Mouse (Mus musculus): ENCODE measurements around the gene Naip6.
"Not testable (repeated sequence)": the region's sequence is repeated elsewhere in the genome, so short reads cannot be mapped to it uniquely, and the experiment has no call there.

Gene Naip6

GRCm38 (mm10) chr13:100317256-100317893, at the start of gene Naip6:
Gene Naip6, minus strand, starts transcription at chr13:100317674.
- DNase-seq (ENCODE audit: low spot score), result not testable (repeated sequence)

- DNase-seq (ENCODE audit: low spot score), result not testable (repeated sequence)
Observed at GRCm38 (mm10) chr13:100352315-100352714, 34.8 kb upstream of the Naip6 start.

DNA sequence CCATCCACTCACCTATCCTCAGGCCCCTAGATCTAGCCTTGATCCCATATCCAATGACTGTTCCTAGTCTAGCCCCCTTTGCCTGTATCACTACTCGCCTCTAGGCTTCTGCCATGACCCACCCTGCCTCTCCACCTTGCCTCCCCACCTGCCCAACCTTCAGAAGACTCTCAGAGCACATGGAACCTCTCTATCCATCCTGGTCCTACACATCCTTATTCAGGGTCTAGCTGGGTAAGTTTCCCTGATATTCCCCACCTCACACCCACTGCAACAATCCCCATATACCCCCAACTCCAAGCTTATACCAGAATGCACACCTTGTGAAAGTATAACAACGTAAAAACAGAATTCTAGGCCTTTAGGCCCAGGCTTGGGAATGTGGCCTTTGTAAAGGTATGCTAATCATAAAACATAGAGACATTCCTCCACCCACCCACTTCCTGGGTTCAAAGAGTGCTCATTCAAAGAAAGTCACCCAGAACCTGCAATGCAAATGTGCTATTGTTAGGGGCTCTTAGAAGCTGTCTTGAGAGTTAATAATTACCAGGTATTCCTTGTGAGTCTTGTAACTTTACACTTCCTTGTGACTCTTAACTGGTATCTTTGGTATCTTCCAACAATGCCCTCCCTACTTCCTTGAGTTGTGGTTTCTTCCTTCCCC, 32.2 kb upstream of the Naip6 start:
- DNase-seq (ENCODE audit: low spot score), result not testable (repeated sequence)

DNA sequence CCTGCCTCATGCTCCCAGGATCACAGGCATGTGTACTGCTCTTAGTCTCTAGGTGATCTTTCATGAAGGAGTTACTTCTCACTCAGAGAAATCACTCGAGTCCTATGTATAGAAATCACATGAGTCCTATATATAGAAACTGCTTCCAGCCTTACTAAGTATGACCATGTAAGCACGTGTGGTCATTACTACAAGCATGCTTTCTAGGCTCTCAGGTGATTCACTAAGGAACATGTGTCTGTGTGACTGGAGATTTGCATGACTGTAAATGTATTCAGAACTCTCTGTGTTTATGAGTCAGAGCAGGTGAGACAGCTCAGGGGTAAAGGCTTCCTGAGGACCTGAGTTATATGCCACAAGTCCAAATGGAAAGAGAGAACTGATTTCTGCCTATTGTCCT, 24.3 kb upstream of the Naip6 start:
- DNase-seq (ENCODE audit: low spot score), result no peak

DNA sequence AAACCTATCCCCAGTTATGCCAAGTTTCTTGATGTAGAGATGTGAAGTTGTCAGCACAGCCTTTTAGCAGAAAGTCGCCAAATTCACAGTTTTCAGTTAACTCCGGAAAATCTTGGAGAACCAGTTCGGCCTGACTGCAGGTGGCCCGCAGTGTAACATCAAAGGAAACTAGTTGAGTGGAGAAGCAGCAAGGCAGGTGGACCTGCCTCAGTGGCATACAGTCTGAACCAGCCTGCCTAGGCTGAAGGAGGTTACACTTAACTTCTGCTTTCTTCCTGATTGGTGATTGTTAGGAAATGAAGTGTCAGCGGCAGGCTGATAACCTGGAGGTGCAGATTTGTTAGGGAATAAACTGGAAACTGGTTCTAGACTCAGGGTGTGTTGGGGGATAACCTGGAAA, 14.3 kb upstream of the Naip6 start:
- not testable (repeated sequence) for DNase-seq (ENCODE audit: low spot score)

DNA sequence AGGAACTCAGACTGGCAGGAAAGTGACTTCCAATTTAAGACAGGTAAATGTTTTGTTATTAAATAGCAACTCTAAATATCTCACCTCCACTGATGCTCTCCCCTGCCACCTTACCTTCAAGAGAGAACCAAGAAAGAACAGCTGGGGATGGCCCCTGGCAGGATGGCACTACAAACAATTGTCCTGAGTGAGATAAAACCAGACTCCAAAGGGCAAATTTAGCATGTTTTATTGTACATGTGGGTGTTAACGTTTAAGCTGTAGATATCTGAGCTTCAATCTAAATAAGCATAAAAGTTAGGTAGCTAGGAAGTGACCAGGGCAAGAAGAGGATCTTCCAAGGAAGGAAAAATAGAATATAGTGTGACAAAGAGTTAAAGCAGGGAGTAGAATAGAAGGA, 11.4 kb upstream of the Naip6 start:
- not testable (repeated sequence) for DNase-seq (ENCODE audit: low spot score)

GRCm38 (mm10) chr13:100328029-100328428, 10.6 kb upstream of the Naip6 start:
- DNase-seq (ENCODE audit: low spot score), result not testable (repeated sequence)

DNA sequence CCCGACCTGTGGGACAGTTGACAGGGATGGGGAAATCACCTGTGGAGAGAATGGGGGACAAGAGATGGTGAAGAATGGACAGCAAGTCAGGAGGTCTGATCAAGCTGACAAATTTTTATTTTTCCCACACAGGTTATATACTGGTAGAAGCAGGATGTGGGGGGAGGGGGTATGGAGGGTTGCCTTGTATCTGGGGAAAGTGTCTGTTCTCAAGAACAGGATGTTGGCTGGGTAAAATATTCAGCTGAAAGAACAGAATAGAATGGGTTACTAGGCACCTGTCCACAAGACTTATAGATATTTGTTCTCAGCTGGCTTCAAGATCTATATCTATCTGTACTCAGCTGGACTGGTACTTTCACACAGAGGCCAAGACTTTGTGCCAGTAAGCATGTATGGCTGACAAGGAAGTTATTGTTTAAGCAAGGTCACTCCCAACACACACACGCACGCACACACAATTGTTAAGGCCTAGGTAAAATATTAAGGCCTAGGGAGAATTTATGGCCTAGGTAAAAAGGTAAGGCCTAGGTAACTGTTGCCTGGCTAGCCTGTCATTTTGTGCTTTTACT, 4.9 kb upstream of the Naip6 start:
- not testable (repeated sequence) for DNase-seq (ENCODE audit: low spot score)

DNA sequence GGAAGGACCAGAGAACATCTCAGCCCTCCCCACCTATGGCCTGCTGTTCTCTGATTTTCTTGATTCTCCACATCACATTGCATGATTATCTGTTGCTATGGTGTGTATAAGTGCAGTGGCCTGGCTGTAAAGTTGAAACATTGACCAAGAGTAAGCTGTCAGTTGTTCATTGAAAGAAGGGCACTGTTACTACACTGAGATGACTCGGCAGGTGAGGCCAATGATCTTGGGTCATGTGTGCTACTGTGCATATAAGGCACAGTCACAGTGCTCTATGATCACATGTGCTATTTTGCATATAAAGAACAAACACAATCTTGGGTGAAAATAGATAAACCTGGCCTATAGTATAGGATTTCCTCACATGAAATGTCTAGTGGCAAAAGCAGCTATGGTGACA, 32.9 kb downstream of the Naip6 start:
- no peak for DNase-seq (ENCODE audit: low spot score)

GRCm38 (mm10) chr13:100271474-100272132, 45.9 kb downstream of the Naip6 start:
- not testable (repeated sequence) for DNase-seq (ENCODE audit: low spot score)

DNA sequence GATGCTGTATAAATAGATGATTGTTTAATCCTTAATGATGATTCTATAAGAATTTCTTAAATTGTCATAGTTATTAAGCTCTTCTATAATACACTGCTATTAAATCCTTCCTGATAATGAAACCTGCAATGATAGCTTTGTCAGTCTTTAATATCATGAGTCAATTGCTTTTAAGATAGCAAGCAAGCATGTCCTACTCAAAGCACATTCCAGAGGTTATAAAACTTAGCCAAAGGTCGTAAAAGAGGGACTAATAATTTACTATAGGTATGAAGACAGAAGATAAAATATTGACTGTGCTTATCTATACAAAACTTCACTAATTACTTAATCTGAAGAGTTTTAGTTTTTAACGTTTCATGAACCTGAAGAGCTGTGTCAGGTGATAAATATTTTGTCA, 60.5 kb downstream of the Naip6 start:
- not testable (repeated sequence) for DNase-seq (ENCODE audit: low spot score)

DNA sequence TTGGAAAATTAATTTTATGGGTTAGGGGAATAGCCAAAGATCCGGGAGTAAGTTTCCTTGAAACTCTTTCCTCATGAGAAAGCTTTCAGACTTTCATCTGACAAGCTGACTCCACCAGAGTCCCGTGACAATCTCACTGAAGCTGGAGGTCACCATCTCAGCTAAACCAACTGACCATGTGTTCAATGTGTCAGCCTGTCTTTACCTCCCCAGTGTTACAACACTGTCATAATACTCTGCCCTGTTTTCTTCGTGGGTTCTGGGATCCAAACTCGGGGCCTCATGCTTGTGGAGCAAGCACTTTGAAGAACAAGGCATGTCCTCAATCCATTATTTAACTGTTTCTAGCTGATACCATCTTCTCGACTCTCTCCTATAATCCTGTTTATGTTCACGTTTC, 61.5 kb downstream of the Naip6 start:
- DNase-seq (ENCODE audit: low spot score), result not testable (repeated sequence)

DNA sequence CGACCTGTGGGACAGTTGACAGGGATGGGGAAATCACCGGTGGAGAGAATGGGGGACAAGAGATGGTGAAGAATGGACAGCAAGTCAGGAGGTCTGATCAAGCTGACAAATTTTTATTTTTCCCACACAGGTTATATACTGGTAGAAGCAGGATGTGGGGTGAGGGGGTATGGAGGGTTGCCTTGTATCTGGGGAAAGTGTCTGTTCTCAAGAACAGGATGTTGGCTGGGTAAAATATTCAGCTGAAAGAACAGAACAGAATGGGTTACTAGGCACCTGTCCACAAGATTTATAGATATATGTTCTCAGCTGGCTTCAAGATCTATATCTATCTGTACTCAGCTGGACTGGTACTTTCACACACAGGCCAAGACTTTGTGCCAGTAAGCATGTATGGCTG, 65.6 kb downstream of the Naip6 start:
- DNase-seq (ENCODE audit: low spot score), result not testable (repeated sequence)

GRCm38 (mm10) chr13:100246896-100247519, 70.5 kb downstream of the Naip6 start:
- DNase-seq (ENCODE audit: low spot score), result not testable (repeated sequence)

- not testable (repeated sequence) for DNase-seq (ENCODE audit: low spot score)
Observed at GRCm38 (mm10) chr13:100246223-100246622, 71.3 kb downstream of the Naip6 start, which contains the start of gene Naip5. Gene Naip5, minus strand, starts transcription at chr13:100246323.

GRCm38 (mm10) chr13:100243702-100244101, 73.8 kb downstream of the Naip6 start:
- DNase-seq (ENCODE audit: low spot score), result no peak

Measured in testis, postnatal 10 days (tissue).